Mouse (Mus musculus): ENCODE results near the gene Itga2b.

The Itga2b gene

DNA sequence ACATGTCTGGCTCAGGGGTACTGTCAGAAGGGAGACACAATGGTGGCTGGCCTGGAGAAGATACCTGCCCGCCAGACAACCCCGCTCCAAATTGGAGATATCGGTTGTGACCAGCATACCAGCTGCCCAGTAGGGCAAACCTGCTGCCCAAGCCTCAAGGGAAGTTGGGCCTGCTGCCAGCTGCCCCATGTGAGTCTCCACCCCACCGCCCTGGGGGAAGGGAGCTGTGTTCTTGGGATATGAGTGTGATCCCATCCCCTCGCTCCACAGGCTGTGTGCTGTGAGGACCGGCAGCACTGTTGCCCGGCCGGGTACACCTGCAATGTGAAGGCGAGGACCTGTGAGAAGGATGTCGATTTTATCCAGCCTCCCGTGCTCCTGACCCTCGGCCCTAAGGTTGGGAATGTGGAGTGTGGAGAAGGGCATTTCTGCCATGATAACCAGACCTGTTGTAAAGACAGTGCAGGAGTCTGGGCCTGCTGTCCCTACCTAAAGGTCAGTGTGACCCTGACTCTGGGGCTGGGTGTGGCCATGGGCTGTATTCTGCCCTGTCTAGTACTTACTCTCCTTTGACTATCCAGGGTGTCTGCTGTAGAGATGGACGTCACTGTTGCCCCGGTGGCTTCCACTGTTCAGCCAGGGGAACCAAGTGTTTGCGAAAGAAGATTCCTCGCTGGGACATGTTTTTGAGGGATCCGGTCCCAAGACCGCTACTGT lies 34.0 kb downstream of the Itga2b start:
- DNase-seq = peak; percentile 33 to 46

DNA sequence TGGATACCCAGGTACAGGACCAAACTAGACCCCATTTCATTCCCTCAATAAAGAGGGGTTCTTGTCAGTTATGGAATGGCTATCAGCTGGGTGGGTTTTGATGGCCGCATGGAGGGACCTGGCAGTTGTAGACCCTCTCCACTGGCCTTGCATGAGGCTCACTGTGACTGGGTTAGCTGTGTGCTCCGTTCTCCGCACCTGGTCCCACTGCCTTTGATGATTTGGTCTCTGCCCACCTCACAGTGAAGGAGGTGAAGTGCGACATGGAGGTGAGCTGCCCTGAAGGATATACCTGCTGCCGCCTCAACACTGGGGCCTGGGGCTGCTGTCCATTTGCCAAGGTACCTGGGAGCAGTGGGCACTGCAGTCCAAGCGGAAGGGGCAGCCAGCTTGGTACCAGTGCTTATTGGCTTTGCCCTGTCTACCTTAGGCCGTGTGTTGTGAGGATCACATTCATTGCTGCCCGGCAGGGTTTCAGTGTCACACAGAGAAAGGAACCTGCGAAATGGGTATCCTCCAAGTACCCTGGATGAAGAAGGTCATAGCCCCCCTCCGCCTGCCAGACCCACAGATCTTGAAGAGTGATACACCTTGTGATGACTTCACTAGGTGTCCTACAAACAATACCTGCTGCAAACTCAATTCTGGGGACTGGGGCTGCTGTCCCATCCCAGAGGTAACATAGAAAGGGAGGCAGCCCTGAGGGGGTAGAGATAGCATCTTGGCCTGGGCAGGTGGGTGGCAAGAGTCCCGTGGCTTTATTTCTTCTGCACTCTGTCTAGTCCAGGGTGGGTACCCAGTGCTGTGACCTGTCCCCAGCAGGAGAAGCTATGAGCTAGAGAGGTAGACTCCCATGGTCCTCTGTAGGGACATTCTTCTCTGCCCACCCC lies 34.9 kb downstream of the Itga2b start:
- no peak for DNase-seq

DNA sequence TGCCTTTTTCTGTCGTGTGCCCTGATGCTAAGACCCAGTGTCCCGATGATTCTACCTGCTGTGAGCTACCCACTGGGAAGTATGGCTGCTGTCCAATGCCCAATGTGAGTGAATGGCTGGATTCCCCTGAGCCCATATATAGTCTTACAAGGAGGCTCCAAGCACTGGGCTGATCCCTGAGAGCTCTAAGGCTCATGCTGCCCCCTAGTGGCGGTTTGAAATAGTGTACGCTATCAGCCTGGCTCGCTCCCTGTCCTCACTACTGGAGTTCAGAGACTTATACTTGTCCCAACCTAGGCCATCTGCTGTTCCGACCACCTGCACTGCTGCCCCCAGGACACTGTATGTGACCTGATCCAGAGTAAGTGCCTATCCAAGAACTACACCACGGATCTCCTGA lies 35.5 kb downstream of the Itga2b start:
- peak; percentile 90 to 95 for DNase-seq

DNA sequence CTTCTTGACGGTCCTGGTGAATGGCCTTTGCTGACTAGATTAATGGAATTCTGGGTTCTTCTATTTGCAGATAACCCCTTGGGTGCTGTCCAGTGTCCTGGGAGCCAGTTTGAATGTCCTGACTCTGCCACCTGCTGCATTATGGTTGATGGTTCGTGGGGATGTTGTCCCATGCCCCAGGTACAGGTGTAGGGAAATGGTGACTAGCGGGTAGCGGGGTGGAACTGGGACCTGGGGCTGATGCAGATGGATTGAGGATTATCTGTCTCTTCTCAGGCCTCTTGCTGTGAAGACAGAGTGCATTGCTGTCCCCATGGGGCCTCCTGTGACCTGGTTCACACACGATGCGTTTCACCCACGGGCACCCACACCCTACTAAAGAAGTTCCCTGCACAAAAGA lies 36.1 kb downstream of the Itga2b start:
- DNase-seq = no peak

GRCm38 (mm10) chr11:102432896-102433295 lies 37.0 kb downstream of the Itga2b start:
- peak; percentile 71 to 76 for DNase-seq

GRCm38 (mm10) chr11:102432115-102432843 lies 37.6 kb downstream of the Itga2b start:
- DNase-seq = no peak

DNA sequence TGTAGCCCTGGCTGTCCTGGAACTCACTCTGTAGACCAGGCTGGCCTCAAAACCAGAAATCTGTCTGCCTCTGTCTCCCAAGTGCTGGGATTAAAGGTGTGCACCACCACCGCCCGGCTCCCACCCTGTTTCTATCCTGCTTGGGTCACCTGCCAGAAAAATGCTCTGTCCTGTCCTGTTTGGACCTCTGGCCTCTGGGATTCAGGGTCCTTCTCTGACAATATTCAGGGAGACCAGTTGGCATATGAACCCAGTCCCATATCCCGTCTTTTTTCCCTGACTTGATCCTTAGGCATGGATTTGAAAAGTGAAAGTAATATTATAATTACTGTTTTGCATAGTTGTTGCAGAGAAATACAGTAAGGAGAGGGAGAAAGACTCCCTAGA lies 38.2 kb downstream of the Itga2b start:
- no peak for DNase-seq

GRCm38 (mm10) chr11:102431018-102431645 lies 38.8 kb downstream of the Itga2b start:
- peak; percentile 80 to 81 for DNase-seq

DNA sequence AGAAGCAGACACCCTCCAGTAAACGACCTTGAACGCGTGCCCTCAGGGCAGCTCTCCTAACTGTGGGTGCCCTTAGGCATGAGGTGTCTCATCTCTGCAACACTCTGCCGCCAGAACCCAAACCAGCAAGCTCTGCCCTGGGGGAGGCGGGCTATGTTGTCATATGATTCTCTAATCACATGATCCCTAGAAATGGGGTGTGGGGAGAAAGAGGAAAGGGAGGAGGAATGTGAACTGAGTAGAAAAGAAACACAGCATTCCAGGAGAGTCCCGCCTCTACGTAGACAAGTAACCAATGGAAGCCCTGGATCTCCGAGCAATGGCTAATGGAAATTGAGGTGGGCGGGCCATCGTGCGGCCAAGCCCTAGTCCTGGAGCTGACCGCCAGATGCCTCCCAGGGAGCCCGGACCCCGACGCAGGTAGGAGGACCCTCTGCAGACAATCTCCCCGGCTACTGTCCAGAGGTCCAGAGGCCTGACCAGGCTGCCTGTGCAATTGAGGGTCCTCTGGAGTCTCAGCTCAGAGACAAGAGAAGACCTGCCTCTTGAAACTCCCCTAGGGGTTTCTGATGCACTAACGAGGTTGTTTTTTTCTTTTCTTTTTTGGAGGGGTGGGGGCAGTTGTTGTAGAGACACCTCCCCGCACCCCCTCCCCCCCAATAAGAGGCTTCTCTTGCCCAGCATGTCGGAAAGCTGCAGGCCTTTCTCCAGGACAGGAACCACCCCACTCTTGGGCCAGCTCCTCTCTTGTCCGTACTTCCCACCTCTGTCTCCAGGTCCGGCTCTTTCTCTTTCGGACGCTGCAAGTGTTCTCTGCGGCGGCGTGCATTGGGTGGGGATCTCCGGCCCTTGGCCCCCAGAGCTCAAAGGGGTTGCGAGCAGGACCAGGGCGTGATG lies 39.6 kb downstream of the Itga2b start, which contains the start of gene Grn:
Gene Grn, plus strand, starts transcription at position 195 of the 897 bp plus-strand sequence.
- peak; percentile 87 to 89 for DNase-seq

GRCm38 (mm10) chr11:102429551-102429950 lies 40.4 kb downstream of the Itga2b start:
- no peak for DNase-seq

DNA sequence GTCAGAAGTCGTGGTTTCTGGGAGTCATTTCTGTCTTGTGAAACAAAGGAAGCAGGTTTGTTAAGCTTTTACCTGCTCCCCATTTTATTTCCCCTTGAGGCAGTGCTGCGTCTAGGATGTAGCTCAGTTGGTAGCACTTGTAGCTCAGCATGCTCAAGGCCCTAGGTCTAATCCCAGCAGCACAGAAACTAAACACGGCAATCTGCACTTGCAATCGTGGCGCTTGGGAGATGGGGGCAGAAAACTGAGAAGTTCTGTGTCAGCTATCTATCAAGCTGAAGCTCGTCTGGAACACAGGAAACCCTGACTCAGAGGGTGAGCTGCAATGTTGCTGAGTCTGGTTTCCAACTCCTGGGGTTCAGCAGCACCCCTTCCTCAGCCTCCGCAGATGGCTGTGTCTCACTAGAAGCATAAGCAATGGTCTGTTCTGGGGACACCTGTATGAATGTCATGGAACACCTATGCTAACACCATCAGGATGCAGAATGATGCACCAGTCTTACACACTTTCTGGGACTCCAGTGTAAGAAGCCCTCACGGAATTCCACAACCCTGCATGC lies 40.9 kb downstream of the Itga2b start:
- DNase-seq = no peak

DNA sequence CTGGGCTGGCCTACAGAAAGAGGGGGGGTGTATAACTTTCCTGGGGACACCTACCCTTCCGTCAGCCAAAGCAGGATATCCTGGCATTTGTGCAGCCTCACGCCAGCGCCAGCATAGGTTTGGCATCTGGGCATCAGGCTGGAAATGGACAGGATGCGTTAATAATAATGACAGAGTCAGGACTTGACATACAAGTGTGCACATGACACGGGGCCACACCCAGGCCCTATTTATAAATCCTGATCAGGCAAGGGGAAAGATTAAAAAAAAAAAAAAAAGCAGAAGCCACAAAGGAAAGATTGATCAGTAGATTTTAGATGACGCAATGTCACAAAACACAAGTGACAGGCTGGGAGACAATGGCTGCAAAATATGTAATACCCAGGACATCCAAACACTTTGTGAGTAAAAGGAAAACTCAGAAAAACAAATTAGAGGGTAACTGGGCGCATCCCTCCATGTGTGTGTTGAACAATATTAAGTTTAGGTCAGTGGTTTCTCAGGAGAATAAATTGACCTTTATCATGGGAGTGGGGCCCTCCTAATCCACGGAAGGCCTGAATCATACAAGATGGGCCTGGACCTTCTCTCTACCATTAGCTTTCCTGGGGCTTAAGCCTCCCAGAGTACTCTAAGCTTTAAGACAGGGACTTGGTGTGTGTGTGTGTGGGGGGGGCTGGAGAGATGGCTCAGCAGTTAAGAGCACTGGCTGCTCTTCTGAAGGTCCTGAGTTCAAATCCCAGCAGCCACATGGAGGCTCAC lies 44.2 kb downstream of the Itga2b start:
- DNase-seq = no peak

DNA sequence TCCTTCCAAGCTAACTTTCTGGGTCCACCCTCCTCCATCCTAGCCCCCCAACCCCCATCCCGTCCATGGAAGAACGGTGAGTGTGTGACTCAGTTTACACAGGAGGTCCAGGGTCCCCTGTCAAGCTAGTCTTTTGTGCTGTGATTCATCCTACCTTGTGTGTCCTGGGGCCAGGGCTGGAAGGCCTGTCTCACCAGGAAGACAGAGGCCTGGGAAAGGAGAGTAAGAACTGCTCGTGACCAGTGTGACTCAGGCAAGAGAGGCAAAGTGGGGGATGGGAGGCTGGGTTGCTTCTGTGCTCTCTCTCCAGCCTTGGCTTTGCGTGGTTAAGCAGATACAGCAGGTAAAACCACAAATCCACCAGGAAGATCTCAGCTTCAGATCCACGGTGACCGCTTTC lies 45.3 kb downstream of the Itga2b start:
- no peak for DNase-seq

DNA sequence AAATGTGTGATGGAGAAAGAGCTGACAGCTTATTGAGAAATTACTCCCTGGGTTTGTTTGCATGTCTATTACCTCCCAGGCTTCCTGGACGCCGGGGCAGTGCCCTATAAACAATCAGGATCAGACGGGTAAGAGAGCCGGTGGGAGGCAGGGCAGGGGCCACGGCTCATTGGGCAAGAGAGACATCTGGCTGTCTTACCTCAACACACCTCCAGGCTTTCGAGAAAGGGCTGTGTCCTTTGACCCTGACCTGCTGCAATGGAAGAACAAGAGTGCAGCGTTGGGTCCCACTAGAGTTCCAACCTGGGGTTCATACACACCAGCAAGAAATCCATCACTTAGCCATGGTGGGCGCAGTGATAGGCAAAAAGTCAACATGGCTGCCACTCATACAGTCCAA lies 48.4 kb downstream of the Itga2b start:
- DNase-seq = no peak

- no peak for DNase-seq
Measured at GRCm38 (mm10) chr11:102418887-102419286, 51.0 kb downstream of the Itga2b start.

GRCm38 (mm10) chr11:102417160-102417559 lies 52.8 kb downstream of the Itga2b start:
- no peak for DNase-seq

DNA sequence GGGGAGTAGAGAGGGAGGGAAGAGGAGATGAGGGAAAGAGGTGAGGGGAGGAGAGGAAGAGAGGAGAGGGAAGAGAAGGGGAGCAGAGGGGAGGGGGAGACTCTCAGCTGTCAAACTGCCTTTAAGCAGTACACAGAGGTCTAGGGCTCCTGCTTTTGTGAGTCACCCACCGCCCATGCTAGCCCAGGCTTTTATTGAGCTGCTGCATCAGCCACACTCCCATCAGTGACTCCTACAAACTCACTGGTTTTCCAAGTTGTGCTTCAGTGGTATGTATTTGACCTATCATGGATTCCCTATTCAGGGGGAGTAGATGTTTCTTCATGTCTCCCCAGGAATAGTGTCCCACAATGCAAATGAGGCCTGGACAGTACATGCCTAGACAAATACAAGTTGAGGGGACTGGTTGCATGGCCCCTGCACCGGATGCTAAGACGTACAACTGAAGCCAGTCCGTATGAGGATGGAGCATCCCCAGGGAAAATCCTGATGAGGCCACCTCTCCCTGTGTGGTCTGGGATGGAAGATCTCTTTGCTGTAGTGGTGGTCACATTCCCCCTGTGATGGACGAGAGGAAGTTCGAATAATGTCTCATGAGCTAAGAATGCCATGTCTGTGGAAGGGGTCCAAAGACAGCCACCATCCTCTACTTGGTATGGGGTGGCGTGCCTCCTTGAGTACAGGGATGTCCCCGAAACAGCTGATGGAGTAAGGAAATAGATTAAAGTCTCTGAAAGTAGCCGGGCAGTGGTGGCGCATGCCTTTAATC lies 54.7 kb downstream of the Itga2b start:
- DNase-seq = no peak

GRCm38 (mm10) chr11:102413059-102413458 lies 56.9 kb downstream of the Itga2b start:
- DNase-seq = no peak

DNA sequence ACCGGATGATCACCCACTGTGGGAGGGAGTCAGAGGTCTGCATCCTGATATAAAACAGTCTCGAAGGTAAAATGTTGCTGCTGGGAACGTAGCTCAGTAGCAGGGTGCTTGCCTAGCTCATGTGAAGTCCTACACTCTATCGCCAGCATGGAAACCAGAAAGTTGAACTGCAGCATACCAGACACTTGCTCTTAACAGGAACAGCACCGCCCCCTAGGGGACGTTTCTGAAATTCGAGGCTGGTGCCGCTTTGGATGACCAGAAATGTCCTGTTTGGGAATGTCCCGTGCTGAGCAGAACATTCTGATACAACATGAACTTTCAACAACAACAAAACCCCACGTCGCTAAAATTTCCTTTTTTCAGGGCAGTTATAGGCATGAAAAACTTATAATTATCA lies 58.2 kb downstream of the Itga2b start:
- peak; percentile 95 to 96 for DNase-seq

DNA sequence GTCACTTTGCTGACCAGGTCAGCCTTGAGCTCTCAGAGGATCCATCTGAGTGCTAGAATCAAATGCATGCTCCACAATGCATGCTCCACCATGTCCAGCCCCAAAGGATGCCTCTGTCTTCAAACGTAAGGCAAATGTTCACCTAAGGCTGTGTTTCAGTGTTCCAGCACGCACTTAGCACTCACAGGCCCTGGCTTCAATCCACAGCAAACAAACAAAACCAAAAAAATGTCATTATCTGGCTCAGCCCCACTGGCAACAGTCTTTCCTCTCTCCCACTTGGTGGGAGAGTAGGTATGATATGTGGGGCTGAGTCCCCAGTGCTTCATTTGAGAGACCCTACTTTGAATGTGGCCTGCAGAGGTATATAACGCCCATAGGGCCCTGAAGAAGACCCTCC lies 58.9 kb downstream of the Itga2b start:
- no peak for DNase-seq
